Mouse (Mus musculus) right cerebral cortex, postnatal 4 days (tissue): ENCODE results near the gene Xlr3a.
"Not testable (repeated sequence)": the region's sequence is repeated elsewhere in the genome, so short reads cannot be mapped to it uniquely, and the experiment has no call there.

Experiments
- DNase-seq: peaks from one replicate; pipeline ENCODE4 v3.0.0-alpha.2; 2022

Gene Xlr3a

DNA sequence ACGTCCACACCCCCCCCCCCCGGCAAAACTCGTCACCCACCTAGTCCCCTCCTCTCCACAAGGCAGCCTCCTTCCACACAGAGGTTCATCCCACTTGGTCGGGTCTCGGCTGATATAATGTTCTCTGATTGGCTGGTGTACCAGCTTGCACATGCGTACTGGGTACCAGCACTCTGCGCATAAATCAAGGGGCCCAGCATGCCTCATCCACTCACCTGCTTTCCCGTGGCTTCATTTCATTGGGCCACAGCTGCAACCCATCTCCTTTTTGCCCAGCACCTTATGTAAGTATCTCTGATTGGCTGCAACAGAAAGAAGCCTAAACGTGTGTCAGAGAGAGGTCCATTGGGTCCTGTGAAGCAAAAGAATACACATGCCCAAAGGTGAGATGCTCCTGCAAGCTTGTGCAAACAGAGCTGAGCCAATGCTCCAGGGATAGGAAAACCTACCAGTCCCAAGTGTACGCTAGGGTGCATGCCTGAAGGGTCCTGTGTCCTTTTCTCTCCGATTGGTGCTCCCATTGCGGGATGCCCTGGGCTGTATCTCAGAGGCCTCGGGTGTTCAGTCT lies at the start of gene Xlr3a:
Gene Xlr3a, minus strand, starts transcription at position 155 of the 568 bp plus-strand sequence.
- DNase-seq, result not testable (repeated sequence)

DNA sequence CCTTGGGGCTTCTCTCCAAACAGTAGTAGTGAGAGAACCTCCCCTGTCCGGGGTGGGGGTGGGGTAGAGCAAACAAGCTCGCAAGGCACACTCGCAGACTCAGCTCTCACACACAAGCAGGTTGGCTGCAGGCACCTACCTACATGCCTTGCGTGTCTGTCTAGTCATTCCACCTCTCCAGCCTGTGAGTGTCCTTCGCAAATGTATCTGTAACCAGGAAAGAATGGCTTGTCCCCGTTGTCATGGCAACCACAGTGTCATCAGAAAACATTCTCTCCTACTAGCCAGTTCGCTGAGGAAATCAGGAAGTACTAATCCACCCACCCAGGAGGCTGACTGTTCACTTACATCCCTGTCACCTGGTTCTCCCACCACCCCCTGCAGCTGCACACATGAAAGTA lies 46.3 kb upstream of the Xlr3a start:
- DNase-seq, result not testable (repeated sequence)

DNA sequence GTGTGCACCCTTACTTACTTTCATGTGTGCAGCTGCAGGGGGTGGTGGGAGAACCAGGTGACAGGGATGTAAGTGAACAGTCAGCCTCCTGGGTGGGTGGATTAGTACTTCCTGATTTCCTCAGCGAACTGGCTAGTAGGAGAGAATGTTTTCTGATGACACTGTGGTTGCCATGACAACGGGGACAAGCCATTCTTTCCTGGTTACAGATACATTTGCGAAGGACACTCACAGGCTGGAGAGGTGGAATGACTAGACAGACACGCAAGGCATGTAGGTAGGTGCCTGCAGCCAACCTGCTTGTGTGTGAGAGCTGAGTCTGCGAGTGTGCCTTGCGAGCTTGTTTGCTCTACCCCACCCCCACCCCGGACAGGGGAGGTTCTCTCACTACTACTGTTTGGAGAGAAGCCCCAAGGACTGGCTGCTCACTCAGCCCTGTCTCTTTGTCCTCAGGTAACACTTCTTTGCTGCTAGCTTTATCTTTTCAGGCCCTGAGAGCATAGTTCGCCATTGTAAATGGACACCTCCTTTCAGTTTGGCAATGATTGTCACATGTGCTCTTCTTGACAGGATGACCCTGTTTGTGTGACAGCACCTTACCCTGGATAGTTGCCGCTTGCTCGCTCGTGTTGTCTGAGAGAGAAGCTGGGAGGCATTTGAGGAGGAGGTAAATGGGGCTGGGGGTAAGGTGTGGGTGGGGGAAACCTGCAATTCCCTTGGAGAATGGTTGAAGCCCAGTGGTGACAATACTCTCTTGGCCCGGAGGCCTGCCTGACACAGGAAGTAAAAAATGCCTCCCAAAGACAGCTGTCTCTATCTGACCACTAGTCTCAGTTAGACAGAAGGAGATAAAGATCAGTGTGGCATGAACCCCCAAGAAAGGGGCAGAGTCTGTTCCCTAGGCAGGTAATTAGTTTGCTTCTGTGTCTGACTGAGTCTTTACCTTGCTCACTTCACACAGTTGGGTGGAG lies 26.2 kb upstream of the Xlr3a start:
- not testable (repeated sequence) for DNase-seq

DNA sequence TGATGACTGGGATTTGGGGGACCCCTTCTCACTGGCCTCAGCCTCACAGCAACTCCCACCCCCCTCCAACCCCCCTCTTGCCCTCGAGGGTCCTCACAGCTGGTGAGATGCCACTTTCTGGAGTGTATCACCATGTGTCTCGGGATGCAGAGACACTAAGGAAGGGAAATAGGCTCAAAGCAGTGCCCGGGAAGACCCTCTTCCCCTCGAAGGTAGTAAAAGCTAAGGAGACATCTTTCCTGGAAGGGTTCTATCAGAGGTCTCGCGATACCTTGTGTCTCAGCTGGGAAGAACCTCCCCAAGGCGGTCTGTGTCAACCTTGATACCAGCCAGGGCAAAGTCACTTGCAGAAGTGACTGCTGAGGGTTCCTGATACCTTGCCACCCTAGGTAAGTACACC lies 19.9 kb upstream of the Xlr3a start, which contains the start of gene Gm14685:
Gene Gm14685, plus strand, starts transcription at position 301 of the 400 bp plus-strand sequence.
- not testable (repeated sequence) for DNase-seq

DNA sequence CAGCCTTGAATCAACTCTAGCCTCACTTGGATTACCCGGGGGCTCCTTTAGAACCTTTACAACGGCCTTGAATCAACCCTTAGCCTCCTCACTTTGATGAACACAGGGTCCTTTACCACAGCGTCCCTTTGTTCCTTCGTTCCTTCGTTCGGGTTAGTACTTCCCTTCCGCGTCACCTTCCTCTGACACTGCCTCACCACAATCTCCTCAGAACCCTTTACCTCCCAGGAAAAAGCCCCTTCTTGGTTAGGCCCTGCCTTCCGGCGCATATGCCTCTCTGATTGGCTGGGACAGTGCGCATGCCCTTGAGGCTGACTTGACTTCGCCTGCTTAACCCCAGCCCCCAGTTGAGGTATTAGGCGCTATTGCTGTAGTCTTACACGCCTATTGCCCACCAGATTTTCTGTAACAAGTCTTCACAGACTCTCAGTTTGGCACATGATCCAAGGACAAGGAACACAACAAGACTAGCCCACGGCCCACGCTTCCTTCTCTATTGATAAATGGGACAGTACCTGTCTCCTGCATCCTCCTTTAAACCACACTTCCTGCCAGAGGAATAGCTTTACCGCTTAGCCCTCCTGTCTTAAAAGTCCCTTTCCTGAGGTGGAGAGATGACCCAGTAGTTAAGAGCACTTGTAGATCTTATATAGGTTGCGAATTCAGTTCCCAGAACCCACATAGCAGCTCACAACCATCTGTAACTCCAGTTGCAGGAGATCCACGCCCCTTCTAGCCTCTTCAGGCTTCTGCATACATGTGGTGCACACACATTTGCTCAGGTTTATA lies 14.4 kb downstream of the Xlr3a start, which contains the start of gene Xlr4a:
Gene Xlr4a, minus strand, starts transcription at position 212 of the 789 bp plus-strand sequence.
- DNase-seq, result not testable (repeated sequence)

DNA sequence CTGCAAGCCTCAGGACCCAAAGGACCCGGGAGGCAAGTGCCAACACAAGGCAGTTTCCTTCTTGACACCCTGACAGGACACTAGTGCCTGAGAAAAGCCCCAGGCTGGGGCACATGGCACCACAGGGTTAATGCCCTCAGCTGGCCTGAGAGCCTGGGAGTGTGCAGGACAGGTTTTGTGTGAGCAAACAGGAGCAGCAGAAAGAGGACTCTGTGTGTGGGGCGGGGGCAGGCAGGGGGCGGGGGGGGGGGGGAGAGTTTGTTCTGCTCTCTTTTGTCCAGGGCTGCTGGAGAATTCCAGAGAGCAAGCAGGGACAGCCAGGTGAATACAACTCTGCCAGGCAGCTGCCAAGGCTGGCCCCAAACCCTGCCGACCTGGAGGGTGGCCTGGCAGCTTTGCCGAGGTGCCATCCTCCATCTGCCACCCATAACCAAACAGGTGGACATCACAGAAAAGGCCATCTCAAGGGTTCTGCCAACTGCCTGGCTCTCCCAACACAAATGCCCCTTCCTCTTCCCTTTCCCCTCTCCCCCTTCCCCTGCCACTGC lies 30.1 kb downstream of the Xlr3a start:
- DNase-seq, result not testable (repeated sequence)

DNA sequence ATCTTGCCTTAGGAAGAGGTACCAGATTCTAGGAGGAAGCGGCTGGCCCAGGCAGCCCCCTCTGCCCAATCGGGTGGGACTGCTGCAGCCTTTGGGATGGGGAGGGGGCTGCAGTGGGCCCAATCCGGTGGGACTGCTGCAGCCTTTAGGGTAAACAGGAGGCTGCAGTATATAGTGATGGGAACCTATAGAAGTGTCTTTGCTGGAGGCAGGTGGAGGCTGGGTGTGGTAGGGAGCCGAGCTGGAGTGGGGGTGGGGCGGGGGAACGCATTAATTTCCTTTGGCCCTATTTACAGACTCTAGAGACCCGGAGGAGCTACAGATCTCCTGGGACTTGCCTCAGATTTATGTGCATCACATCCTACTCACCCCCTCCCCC lies 32.5 kb downstream of the Xlr3a start, which contains the start of gene Pnma3:
Gene Pnma3, plus strand, starts transcription at position 373 of the 379 bp plus-strand sequence.
- DNase-seq, result peak; percentile 15

DNA sequence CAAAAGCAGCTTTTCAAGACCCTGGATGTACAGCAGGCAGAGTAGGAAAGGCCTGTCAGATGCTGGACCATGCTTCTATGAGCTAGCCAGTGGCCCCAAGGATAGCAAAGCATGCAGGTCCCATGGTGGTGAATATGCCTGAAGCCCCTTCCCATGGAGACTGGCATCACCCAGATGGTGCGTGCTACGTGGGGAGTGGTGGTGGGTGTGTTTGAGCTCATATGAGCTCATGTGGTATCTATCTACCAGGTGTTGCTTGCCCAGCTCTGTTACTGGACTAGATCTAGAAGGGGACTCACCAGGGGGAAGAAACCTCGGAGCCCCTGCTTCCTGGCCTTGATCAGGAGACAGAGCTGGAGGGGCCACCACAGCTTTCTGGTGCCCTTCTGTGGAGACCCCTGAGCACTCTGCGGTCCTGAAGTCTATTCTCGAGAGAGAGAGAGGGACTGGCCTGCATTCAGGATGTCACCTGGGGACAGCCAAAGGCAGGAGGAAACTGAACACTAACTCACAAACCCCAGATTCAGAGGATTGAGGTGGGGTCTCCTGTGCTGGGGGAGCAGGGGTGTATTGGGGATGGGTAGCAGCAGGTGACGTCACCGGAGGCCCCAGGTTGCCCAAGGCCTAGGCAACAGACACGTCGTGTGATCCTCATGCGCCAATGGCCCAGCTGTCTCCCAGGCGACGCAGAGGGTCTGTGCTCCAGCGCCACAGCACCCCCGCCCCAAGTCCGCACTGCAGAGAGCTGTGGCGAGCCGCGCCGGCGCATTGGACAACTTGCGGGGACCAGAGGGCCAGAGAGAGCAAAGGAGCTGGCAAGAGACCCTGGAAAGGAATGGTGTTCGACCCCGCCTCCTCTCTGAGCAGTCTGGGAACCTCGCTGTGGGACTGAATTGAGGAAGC lies 33.1 kb downstream of the Xlr3a start:
- peak; percentile 49 for DNase-seq

DNA sequence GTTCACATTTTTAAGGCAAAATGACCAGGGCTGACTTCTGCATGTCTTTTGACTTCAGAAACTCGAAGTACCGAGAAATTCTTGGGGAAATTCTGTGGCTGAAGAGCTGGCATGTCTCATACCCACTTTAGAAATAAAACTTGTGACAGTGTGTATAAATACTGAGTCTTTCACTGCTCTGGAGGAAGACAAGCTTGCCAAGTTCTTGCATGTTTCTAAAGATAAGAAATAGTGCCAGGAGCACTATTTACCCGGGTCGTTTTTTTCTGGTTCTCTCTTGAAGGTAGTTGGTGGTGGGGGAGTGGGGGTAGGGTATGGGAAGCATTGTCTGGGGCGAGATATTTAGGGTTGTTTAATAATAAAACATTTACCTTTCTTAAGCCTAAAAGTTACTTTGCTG lies 34.6 kb downstream of the Xlr3a start:
- no peak for DNase-seq

DNA sequence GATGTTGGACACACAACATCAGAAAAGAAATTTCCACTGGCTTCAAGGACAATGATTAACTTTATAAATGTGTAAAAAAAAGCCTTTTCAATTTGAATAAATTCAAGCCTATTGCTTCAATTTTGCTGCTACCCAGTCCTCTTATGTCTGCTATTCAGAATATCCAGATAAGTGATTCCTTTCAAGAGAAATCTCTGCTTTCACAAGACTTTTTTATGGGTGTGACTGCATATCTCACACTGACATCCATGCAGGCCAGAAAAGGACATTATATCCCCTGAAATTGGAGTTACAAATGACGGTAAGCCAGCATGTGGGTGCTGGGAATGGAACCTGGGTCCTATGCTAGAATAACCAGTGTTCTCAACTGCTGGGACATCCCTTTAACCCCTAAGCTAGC lies 35.4 kb downstream of the Xlr3a start:
- no peak for DNase-seq

DNA sequence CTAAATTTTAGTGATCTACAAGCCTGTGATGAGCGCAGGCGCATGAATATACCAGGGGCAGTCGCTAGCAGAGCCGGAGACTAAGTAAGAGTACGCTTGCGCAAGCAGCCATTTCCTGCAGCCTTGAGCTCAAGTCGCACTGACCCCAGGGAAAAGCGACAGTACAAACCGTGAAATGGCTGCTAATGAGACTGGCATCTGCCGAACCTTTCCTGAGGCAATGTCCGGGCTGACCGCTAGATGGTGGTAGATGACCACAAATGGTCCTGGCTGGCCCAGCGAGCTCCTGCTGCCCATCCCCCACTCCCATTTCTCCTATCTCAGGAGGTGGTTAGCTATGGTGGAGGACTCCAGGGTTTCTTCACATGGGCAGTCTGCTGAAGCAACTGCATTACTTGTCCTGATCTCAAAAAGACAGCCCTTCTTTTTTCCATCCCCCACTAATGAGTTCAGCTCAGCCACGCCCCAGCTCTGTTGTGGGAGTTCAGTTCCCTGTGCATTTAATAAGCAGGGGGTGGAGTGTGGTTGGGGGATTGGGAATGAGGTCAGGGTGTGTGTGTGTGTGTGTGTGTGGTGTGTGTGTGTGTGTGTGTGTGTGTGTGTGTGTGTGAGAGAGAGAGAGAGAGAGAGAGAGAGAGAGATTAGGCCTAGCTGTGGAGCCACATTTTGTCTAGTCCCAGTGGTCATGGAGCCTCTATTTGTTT lies 42.9 kb downstream of the Xlr3a start:
- peak; percentile 96 for DNase-seq

DNA sequence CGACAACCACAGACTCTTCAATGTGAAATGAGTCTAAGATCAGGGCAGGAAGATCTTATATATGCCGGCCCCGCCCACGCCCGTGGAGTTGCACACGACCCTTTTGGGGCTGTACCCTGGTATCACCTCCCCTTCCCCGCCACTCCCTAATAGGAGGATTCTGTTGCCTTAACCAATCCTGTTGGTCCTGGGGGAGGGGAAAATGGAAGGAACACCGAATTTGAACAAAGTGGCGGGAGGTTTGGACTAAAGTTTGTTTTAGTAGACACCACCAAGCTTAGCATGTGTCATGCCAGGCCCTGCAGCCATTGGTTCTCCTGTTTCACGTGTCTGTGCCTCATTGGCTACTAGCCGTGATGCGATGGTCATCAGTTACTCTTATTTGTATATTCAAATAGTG lies 57.2 kb downstream of the Xlr3a start:
- no peak for DNase-seq

DNA sequence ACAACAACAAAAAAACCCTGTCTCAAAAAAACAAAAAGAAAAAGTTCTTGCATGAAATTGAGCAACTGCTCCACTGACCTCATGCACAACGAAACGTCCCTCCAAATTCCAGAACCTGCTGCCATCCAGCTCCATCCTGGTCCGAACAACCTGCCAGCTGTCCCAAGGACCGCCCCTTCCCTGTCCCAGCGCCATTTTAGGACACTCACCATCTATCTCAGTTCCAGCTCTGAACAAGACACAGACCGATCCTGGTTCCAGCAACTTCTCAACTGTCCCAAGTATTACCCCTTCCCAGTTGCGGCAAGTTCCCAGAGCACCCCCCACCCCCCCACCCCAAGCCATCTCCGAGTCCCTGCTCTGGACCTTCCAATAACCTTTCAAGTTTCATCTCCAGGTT lies 58.1 kb downstream of the Xlr3a start:
- no peak for DNase-seq

DNA sequence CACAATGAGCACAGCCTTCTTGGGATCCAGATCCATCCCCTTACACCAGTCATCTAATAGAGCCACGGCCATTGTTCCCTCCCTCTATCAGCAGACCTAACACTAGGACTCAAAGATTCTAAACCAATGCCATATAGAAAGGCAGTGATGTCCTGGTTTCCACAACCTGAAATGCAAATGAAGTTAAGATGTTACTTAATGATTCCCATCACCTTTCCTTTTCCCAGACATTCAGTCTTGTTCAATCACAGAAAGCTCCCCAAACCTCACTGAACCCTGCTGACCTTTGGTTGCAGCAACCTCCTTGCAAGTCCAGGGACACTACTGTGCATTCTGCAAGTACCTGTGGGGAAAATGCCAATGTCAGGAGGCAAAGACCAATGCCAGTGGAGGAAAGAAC lies 59.9 kb downstream of the Xlr3a start, which contains the start of gene Pnma5:
Gene Pnma5, minus strand, starts transcription at position 101 of the 400 bp plus-strand sequence.
- no peak for DNase-seq
